Mouse (Mus musculus): Measurements from ENCODE around the gene Pfkfb2.

DNA sequence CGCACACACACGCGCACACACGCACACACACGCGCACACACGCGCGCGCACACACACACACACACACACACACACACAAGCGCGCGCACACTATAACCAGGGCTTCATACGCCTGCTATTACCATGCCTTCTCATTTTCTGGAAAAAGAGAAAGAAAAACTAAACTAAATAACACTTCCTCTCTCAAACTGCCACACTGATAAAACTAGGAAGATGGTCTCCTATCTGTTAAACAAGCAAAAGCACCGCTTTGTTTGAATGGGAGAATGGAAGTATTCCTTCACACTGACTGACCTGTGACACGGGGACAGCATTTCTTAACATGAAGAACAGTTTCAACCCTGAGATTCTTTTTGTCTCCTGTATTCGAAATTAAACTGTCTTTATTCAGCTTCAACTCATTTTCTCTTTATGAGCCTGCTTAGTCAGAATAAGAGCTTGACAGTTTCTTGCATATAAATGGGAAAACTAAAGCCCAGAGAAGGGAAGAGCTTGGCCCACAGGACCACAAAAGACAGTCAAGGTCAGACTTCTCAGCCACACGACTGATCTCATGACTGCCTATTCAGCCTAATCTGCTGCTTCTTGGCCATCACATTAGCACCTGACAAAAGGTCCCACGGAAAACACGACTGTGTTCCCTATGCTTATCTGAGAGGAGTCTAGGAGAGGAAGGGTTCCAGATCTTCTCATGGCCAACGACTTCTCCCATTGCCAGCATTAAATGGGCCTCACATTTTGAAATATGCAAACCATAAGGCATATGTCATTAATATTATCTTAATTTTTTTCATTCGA, 18.6 kb downstream of the Pfkfb2 start:
- TF ChIP-seq CTCF (IDR thresholded peaks at IDR 0.05): no peak
- no peak for TF ChIP-seq EP300 (IDR thresholded peaks at IDR 0.05)

Measured in lung, postnatal 0 days (tissue).